Mouse (Mus musculus) hindbrain, embryonic 14.5 days (tissue): ENCODE measurements around the gene Foxp1. TPM values are rescaled to one million over a fixed set of nuclear protein-coding genes. Genes with fewer than 3 reads are reported as not detected.
A peak's percentile ranks its signal among the peaks of the same experiment; 100 is the strongest.

Experiments
- ATAC-seq: fragments of 200-750 bp; cut with Nextera tagmentation; 2 replicates; pipeline ENCODE4 v1.8.0; 2017; ENCODE audit warnings: moderate number of reproducible peaks, mild to moderate bottlenecking, moderate TSS enrichment, moderate library complexity; ENCODE audit not compliant: low FRiP score
- DNase-seq: peaks from one replicate; pipeline ENCODE4 v3.0.0-alpha.2; 2015; ENCODE audit warnings: low spot score
- H3K27ac ChIP-seq: fragments of 300-500 bp; sonication (generic); 2 replicates; pipeline ENCODE4 v1.5.1; 2014; ENCODE audit warnings: mild to moderate bottlenecking, moderate library complexity
- H3K27me3 ChIP-seq: fragments of 300-500 bp; sonication (generic); 2 replicates; pipeline ENCODE4 v1.6.1; 2014; ENCODE audit warnings: mild to moderate bottlenecking, low read length, mixed read lengths; ENCODE audit not compliant: control insufficient read depth, insufficient read depth
- H3K36me3 ChIP-seq: fragments of 300-500 bp; sonication (generic); replicated peaks from 2 replicates; pipeline ENCODE4 v1.6.1; 2014; ENCODE audit not compliant: control insufficient read depth, insufficient read depth
- H3K4me1 ChIP-seq: fragments of 300-500 bp; sonication (generic); replicated peaks from 2 replicates; pipeline ENCODE4 v1.6.1; 2014; ENCODE audit warnings: antibody characterized with exemption, low read length, mixed read lengths; ENCODE audit not compliant: control insufficient read depth, insufficient read depth
- H3K4me2 ChIP-seq: fragments of 300-500 bp; sonication (generic); replicated peaks from 2 replicates; pipeline ENCODE4 v1.6.1; 2014; ENCODE audit warnings: mild to moderate bottlenecking, moderate library complexity
- H3K4me3 ChIP-seq: fragments of 300-500 bp; sonication (generic); replicated peaks from 2 replicates; pipeline ENCODE4 v1.5.1; 2014; ENCODE audit warnings: mild to moderate bottlenecking, low read length
- H3K9ac ChIP-seq: fragments of 300-500 bp; sonication (generic); 2 replicates; pipeline ENCODE4 v1.6.1; 2014
- H3K9me3 ChIP-seq: fragments of 300-500 bp; sonication (generic); 2 replicates; pipeline ENCODE4 v1.6.1; 2016; ENCODE audit warnings: low read length; ENCODE audit not compliant: control insufficient read depth
- WGBS: fragments of 180-500 bp; shearing (Covaris S2); extraction: QIAGEN DNeasy Blood & Tissue Kit; methylation state at CpG from one replicate; pipeline ENCODE4 v1.1.7; 2014; 5-methylcytosine and 5-hydroxymethylcytosine counted together
- polyA plus RNA-seq: library from polyadenylated mRNA; unstranded; fragments of >200 nt; fragmentation: Nextera tagmentation; extraction: Ambion mirVana; gene quantifications from 2 replicates; pipeline ENCODE4 v1.2.1, GENCODE M21; 2014

Foxp1 gene
- polyA plus RNA-seq, 1 experiment from 2014 or later, result 68.3 TPM

GRCm38 (mm10) chr6:99105979-99106378, 416.5 kb downstream of the Foxp1 start:
- H3K27ac ChIP-seq, result no peak overlapping the region
- ATAC-seq, result no peak

GRCm38 (mm10) chr6:99104446-99104845, 418.1 kb downstream of the Foxp1 start:
- Histone ChIP-seq H3K27ac (no peak overlapping the region), H3K4me3 (no peak overlapping the region), H3K4me2 (no peak overlapping the region), H3K9ac (no peak overlapping the region), H3K4me1 (peaks cover 7% of the 10 kb centered on the region; the same call in 1 of the 2 replicates), H3K27me3 (no peaks in the 10 kb centered on the region), H3K9me3 (no peaks in the 10 kb centered on the region), H3K36me3 (no peaks in the 10 kb centered on the region)
- DNase-seq (no peak), ATAC-seq (no peak)
- 50% methylated on average over 7 of the region's 7 CpGs for WGBS

More at GRCm38 (mm10) chr6:99105979-99106378, 416.5 kb downstream of the Foxp1 start:
- H3K4me3 ChIP-seq, result no peak overlapping the region
- no peaks in the 10 kb centered on the region for H3K27me3 ChIP-seq
- H3K9ac ChIP-seq, result no peak overlapping the region
- 79% methylated on average over 4 of the region's 4 CpGs for WGBS
- no peak overlapping the region for H3K4me2 ChIP-seq
- H3K36me3 ChIP-seq, result no peaks in the 10 kb centered on the region
- no peak for DNase-seq
- peaks cover 7% of the 10 kb centered on the region; the same call in 1 of the 2 replicates for H3K4me1 ChIP-seq
- no peaks in the 10 kb centered on the region for H3K9me3 ChIP-seq

GRCm38 (mm10) chr6:99103911-99104310, 418.6 kb downstream of the Foxp1 start:
- H3K27me3 ChIP-seq, result no peaks in the 10 kb centered on the region
- no peaks in the 10 kb centered on the region for H3K9me3 ChIP-seq
- 41% methylated on average over 3 of the region's 3 CpGs for WGBS
- H3K9ac ChIP-seq, result no peak overlapping the region
- H3K27ac ChIP-seq, result no peak overlapping the region
- DNase-seq (no peak), ATAC-seq (no peak)
- no peaks in the 10 kb centered on the region for H3K36me3 ChIP-seq
- peaks cover 7% of the 10 kb centered on the region; the same call in 1 of the 2 replicates for H3K4me1 ChIP-seq
- no peak overlapping the region for H3K4me2 ChIP-seq
- H3K4me3 ChIP-seq, result no peak overlapping the region

GRCm38 (mm10) chr6:99101489-99101908, 421.0 kb downstream of the Foxp1 start:
- H3K9me3 ChIP-seq, result no peaks in the 10 kb centered on the region
- H3K9ac ChIP-seq, result no peak overlapping the region
- peaks cover 15% of the 10 kb centered on the region for H3K4me1 ChIP-seq
- no peaks in the 10 kb centered on the region for H3K36me3 ChIP-seq
- no peak overlapping the region for H3K4me2 ChIP-seq
- no peaks in the 10 kb centered on the region for H3K27me3 ChIP-seq
- 15% methylated on average over 6 of the region's 6 CpGs for WGBS
- no peak for DNase-seq
- H3K4me3 ChIP-seq, result no peak overlapping the region
- H3K27ac ChIP-seq, result no peak overlapping the region
- no peak for ATAC-seq

- no peak for ATAC-seq
These were observed 422.2 kb downstream of the Foxp1 start for GRCm38 (mm10) chr6:99100331-99100730.

GRCm38 (mm10) chr6:99099781-99100180, 422.7 kb downstream of the Foxp1 start:
- H3K9me3 ChIP-seq, result no peaks in the 10 kb centered on the region
- no peak overlapping the region for H3K9ac ChIP-seq
- H3K4me1 ChIP-seq, result peaks cover 24% of the 10 kb centered on the region
- 65% methylated on average over 4 of the region's 4 CpGs for WGBS
- no peak overlapping the region for H3K4me2 ChIP-seq
- no peaks in the 10 kb centered on the region for H3K36me3 ChIP-seq
- no peak overlapping the region for H3K27ac ChIP-seq
- no peak for ATAC-seq
- H3K27me3 ChIP-seq, result peaks cover 4% of the 10 kb centered on the region; the same call in 1 of the 2 replicates
- DNase-seq, result no peak
- no peak overlapping the region for H3K4me3 ChIP-seq

More at GRCm38 (mm10) chr6:99100331-99100730, 422.2 kb downstream of the Foxp1 start:
- WGBS, result 72% methylated on average over 5 of the region's 5 CpGs
- Histone ChIP-seq H3K27me3 (peaks cover 4% of the 10 kb centered on the region; the same call in 1 of the 2 replicates), H3K4me1 (peaks cover 19% of the 10 kb centered on the region), H3K9me3 (no peaks in the 10 kb centered on the region), H3K27ac (no peak overlapping the region), H3K36me3 (no peaks in the 10 kb centered on the region), H3K9ac (no peak overlapping the region), H3K4me2 (no peak overlapping the region), H3K4me3 (no peak overlapping the region)
- no peak for DNase-seq

GRCm38 (mm10) chr6:99097191-99097590, 425.3 kb downstream of the Foxp1 start:
- no peak overlapping the region for H3K4me2 ChIP-seq
- H3K27ac ChIP-seq, result no peak overlapping the region
- H3K4me1 ChIP-seq, result peaks cover 27% of the 10 kb centered on the region
- DNase-seq, result no peak
- 19% methylated on average over 7 of the region's 7 CpGs for WGBS
- H3K4me3 ChIP-seq, result no peak overlapping the region
- no peaks in the 10 kb centered on the region for H3K36me3 ChIP-seq
- H3K9me3 ChIP-seq, result no peaks in the 10 kb centered on the region
- no peak overlapping the region for H3K9ac ChIP-seq
- no peak for ATAC-seq
- peaks cover 9% of the 10 kb centered on the region for H3K27me3 ChIP-seq

- no peaks in the 10 kb centered on the region for H3K9me3 ChIP-seq
- 71% methylated on average over 7 of the region's 7 CpGs for WGBS
- no peak overlapping the region for H3K4me2 ChIP-seq
- DNase-seq (no peak), ATAC-seq (no peak)
- no peak overlapping the region for H3K4me3 ChIP-seq
- no peak overlapping the region for H3K27ac ChIP-seq
- H3K27me3 ChIP-seq, result peaks cover 9% of the 10 kb centered on the region
- H3K4me1 ChIP-seq, result peaks cover 27% of the 10 kb centered on the region
- H3K9ac ChIP-seq, result no peak overlapping the region
- no peaks in the 10 kb centered on the region for H3K36me3 ChIP-seq
These were observed 425.8 kb downstream of the Foxp1 start for GRCm38 (mm10) chr6:99096776-99097166.

- DNase-seq (no peak), ATAC-seq (no peak)
- Histone ChIP-seq H3K9me3 (no peaks in the 10 kb centered on the region), H3K4me2 (peak overlapping the region; percentile 38), H3K27me3 (peaks cover 9% of the 10 kb centered on the region), H3K4me3 (no peak overlapping the region), H3K9ac (no peak overlapping the region), H3K36me3 (no peaks in the 10 kb centered on the region), H3K27ac (no peak overlapping the region), H3K4me1 (peaks cover 27% of the 10 kb centered on the region)
- 34% methylated on average over 12 of the region's 12 CpGs for WGBS
These were observed 426.3 kb downstream of the Foxp1 start for GRCm38 (mm10) chr6:99096105-99096775.
